Mouse (Mus musculus): ENCODE data around the gene Cbs. TPM values are rescaled to one million over a fixed set of nuclear protein-coding genes. Genes with fewer than 3 reads are reported as not detected.

Gene Cbs
- polyA plus RNA-seq, 1 experiment from 2014 or later, result 10.7 TPM

DNA sequence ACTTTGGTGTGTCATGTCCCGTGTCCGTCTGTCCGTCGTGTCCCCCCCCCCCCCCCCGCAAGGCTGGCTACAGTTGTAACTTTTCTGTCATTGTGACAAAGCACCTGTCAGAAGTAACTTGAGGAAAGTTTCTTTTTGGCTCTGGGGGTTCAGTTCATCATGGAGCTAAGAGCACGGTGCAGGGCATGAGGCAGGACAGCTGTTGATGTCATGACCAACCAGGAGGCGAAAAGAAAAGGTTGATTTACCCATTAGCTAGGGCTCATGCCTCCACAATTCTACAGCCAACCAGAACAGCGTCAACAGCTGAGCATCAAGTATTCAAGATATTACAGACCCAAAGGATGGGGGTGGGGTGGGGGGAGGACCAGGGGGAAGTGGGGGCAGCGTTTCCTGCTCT, 31.3 kb upstream of the Cbs start:
- Histone ChIP-seq H3K4me2 (ENCODE audit: low read depth, low read length) (no peak overlapping the region), H3K4me1 (ENCODE audit: control insufficient read depth, insufficient read depth, low read length) (no peaks in the 10 kb centered on the region), H3K4me3 (ENCODE audit: low read depth, low read length) (no peak overlapping the region), H3K27me3 (ENCODE audit: control insufficient read depth, insufficient read depth, low read length) (no peaks in the 10 kb centered on the region), H3K9me3 (ENCODE audit: control insufficient read depth, low read length) (no peaks in the 10 kb centered on the region), H3K27ac (ENCODE audit: low read depth, low read length) (no peak overlapping the region), H3K9ac (replicated peaks; ENCODE audit: low read depth, low read length) (no peak overlapping the region), H3K36me3 (ENCODE audit: control insufficient read depth, insufficient read depth, low read length) (no peaks in the 10 kb centered on the region)
- 87% methylated on average over 8 of the region's 9 CpGs for WGBS
- no peak for ATAC-seq (ENCODE audit: low read depth)

DNA sequence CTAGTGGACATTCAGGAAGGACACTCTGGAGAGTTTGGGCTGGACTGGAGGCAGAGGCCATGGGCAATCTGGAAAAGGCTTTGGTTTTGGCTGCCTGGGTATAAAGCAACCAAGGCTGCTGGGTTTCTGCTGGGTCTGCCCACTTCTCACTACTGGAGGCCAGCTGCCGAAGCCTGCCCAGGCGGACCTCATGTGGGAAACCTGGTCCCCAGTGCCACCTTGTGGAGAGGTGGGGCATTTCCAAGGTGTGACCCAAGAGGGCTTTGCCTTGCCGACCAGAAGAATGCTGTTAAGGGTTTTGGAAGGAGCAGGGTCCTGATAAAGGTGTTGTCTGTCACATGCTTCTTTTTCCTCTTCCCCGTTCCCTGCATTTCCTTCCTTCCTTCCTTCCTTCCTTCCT, 27.7 kb upstream of the Cbs start:
- H3K4me1 ChIP-seq (ENCODE audit: control insufficient read depth, insufficient read depth, low read length), result no peaks in the 10 kb centered on the region
- no peak overlapping the region for H3K27ac ChIP-seq (ENCODE audit: low read depth, low read length)
- no peaks in the 10 kb centered on the region for H3K9me3 ChIP-seq (ENCODE audit: control insufficient read depth, low read length)
- H3K27me3 ChIP-seq (ENCODE audit: control insufficient read depth, insufficient read depth, low read length), result no peaks in the 10 kb centered on the region
- no peak overlapping the region for H3K4me2 ChIP-seq (ENCODE audit: low read depth, low read length)
- WGBS, result 14% methylated on average over 4 of the region's 4 CpGs
- H3K36me3 ChIP-seq (ENCODE audit: control insufficient read depth, insufficient read depth, low read length), result no peaks in the 10 kb centered on the region
- no peak overlapping the region for H3K9ac ChIP-seq (replicated peaks; ENCODE audit: low read depth, low read length)
- no peak overlapping the region for H3K4me3 ChIP-seq (ENCODE audit: low read depth, low read length)
- peak; percentile 76; the same call in 1 of the 2 replicates for ATAC-seq (ENCODE audit: low read depth)

DNA sequence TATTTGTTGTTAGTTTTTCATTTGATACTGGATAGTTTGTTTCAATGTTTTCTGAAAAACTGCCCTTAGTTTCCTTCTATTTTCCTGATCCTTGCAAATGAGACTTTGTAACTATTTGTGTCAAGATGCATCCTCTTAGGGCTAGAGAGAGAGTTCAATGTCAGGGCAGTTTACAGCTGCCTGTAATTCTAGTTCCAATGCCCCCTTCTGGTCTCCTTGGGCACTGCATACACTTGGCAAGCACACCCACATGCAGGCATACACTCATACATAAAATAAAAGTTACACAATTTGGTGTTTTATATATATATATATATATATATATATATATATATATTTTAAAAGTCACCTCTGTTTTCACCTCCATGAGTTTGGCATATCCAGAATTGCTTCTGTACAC, 25.8 kb upstream of the Cbs start:
- Histone ChIP-seq H3K27ac (ENCODE audit: low read depth, low read length) (no peak overlapping the region), H3K4me1 (ENCODE audit: control insufficient read depth, insufficient read depth, low read length) (no peaks in the 10 kb centered on the region), H3K9ac (replicated peaks; ENCODE audit: low read depth, low read length) (no peak overlapping the region), H3K4me2 (ENCODE audit: low read depth, low read length) (no peak overlapping the region), H3K9me3 (ENCODE audit: control insufficient read depth, low read length) (no peaks in the 10 kb centered on the region), H3K4me3 (ENCODE audit: low read depth, low read length) (no peak overlapping the region), H3K27me3 (ENCODE audit: control insufficient read depth, insufficient read depth, low read length) (no peaks in the 10 kb centered on the region), H3K36me3 (ENCODE audit: control insufficient read depth, insufficient read depth, low read length) (no peaks in the 10 kb centered on the region)
- no peak for ATAC-seq (ENCODE audit: low read depth)

DNA sequence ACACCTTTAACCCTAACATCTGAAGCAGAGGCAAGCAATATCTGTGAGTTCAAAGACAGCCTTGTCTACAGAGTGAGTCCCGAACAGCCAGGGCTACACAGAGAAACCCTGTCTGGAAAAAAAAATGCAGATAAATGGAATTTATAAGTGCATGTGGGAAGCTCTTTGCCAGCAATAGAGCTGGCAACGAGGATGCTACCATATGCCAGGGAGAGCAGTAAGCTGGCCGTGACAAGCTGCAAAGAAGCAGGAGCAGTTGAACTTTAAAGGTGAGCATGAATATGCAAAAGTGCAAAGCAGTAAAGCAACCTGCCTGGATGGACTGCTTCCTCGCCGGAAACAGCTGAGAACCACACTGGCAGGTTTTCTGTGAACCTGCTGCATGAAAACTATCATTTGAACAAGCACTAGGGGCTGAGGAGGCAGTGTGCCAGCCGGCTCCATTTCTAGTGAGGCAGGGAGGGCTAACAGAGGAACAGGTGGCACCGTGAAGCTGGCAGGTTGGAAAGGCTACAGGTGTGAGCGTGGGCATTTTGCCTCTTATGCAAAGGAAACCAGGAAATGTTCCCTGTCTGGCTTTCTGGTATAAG, 23.7 kb upstream of the Cbs start:
- no peak overlapping the region for H3K27ac ChIP-seq (ENCODE audit: low read depth, low read length)
- ATAC-seq (ENCODE audit: low read depth), result no peak
- H3K9ac ChIP-seq (replicated peaks; ENCODE audit: low read depth, low read length), result no peak overlapping the region
- WGBS, result 72% methylated on average over 8 of the region's 8 CpGs
- peaks cover 6% of the 10 kb centered on the region for H3K4me1 ChIP-seq (ENCODE audit: control insufficient read depth, insufficient read depth, low read length)
- H3K27me3 ChIP-seq (ENCODE audit: control insufficient read depth, insufficient read depth, low read length), result no peaks in the 10 kb centered on the region
- no peak overlapping the region for H3K4me2 ChIP-seq (ENCODE audit: low read depth, low read length)
- no peak overlapping the region for H3K4me3 ChIP-seq (ENCODE audit: low read depth, low read length)
- H3K9me3 ChIP-seq (ENCODE audit: control insufficient read depth, low read length), result no peaks in the 10 kb centered on the region
- H3K36me3 ChIP-seq (ENCODE audit: control insufficient read depth, insufficient read depth, low read length), result no peaks in the 10 kb centered on the region

DNA sequence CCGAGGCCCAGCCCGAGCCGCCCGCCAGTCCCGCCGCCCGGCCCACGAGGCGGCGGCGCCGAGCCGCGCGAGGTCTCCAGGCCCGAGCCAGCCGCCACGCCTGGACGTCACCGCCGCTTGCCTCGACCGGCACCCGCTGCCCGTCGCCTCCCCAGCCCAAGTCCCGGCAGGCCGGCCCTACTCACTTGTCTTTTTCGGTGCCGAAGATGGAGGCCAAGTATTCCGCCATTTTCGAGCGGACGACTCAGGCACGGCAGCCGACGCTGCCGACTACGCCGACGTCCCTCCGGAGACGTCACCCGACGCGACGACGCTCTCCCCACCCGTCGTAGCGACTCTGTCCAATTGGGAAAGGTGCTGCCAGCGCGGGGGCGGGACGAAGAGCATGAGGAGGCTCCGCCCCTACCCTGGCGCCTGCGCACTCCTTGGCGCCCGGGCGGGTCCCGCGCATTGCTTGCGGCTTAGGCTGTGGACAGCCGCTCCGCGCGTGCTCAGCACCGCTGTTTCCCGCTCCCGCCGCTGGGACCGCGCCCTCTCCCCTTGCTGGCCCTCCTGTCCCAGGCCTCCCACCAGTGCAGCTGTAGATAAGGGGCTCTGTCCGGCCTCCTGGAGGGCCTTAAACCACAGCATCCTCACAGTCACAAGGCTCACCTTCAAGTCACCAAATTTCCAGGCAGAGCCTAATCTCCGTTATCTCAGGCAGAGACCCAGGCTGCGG, 21.6 kb upstream of the Cbs start, which contains the start of gene U2af1:
TSS of gene U2af1 (minus strand) at position 425 of the 718 bp plus-strand sequence.
- peak; percentile 98 for ATAC-seq (ENCODE audit: low read depth)
- no peaks in the 10 kb centered on the region for H3K9me3 ChIP-seq (ENCODE audit: control insufficient read depth, low read length)
- peaks cover 6% of the 10 kb centered on the region for H3K4me1 ChIP-seq (ENCODE audit: control insufficient read depth, insufficient read depth, low read length)
- H3K36me3 ChIP-seq (ENCODE audit: control insufficient read depth, insufficient read depth, low read length), result peaks cover 15% of the 10 kb centered on the region
- H3K4me2 ChIP-seq (ENCODE audit: low read depth, low read length), result peak within 1 kb of the TSS; percentile 74
- H3K27me3 ChIP-seq (ENCODE audit: control insufficient read depth, insufficient read depth, low read length), result no peaks in the 10 kb centered on the region
- peak within 1 kb of the TSS; percentile 92 for H3K27ac ChIP-seq (ENCODE audit: low read depth, low read length)
- H3K4me3 ChIP-seq (ENCODE audit: low read depth, low read length), result peak within 1 kb of the TSS; percentile 95
- H3K9ac ChIP-seq (replicated peaks; ENCODE audit: low read depth, low read length), result peak within 1 kb of the TSS; percentile 86
- WGBS, result 1% methylated on average over 68 of the region's 77 CpGs

DNA sequence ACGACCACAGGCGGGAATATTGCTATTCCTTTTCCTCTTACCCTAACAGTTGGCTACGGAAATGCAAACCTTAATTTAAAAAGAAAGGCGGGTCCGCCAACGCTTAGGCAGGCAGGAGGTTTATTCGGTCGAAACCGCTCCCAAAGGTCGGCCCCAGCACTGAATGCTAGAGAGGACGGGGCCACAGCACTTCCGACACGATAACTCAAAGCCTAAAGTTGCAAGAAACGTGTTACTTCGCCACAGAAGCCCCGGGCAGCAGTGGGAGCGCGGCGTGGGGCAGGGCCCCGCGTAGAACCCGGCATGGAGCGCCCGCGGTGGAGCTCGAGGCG, 21.1 kb upstream of the Cbs start:
- WGBS, result 2% methylated on average over 27 of the region's 27 CpGs
- H3K36me3 ChIP-seq (ENCODE audit: control insufficient read depth, insufficient read depth, low read length), result peaks cover 20% of the 10 kb centered on the region
- H3K9me3 ChIP-seq (ENCODE audit: control insufficient read depth, low read length), result no peaks in the 10 kb centered on the region
- H3K9ac ChIP-seq (replicated peaks; ENCODE audit: low read depth, low read length), result peak overlapping the region; percentile 86
- H3K4me3 ChIP-seq (ENCODE audit: low read depth, low read length), result peak overlapping the region; percentile 95
- no peak for ATAC-seq (ENCODE audit: low read depth)
- H3K4me2 ChIP-seq (ENCODE audit: low read depth, low read length), result peak overlapping the region; percentile 68
- peak overlapping the region; percentile 80 for H3K27ac ChIP-seq (ENCODE audit: low read depth, low read length)
- H3K4me1 ChIP-seq (ENCODE audit: control insufficient read depth, insufficient read depth, low read length), result peaks cover 6% of the 10 kb centered on the region
- no peaks in the 10 kb centered on the region for H3K27me3 ChIP-seq (ENCODE audit: control insufficient read depth, insufficient read depth, low read length)

DNA sequence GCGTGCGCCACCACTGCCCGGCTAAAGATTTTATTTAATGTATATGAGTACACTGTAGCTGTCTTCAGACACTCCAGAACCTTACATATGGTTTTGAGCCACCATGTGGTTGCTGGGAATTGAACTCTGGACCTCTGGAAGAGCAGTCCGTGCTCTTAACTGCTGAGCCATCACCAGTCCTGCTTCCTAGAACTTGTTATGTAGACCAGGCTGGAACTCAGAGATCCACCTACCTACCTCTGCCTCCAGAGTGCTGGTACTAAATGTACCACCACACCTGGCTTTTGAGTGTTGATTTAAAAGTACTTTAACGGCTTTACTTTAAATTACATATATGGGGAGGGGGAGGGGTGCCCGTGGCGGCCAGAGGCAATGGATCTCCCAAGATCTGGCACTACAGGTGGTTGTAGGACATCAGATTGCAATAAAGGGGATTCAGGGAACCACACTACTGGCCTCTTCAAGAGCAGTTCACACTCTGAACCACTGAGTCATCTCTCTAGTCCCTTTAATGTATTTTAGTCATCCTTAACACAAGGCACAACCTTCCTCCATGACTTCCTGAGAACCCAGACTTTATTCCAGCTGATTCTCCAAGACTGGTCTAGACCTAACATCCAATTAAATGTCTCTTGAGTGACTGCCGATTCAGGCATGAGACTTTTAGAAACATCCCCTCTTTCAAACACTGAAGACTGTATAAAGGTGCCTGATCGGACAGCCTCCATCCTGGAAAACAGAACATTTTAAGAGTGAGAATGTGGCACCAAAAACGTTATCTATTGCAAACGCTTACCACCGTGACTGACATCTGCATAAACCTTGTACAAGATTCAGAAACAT, 20.3 kb upstream of the Cbs start:
- Histone ChIP-seq H3K9ac (replicated peaks; ENCODE audit: low read depth, low read length) (peak overlapping the region; percentile 86), H3K9me3 (ENCODE audit: control insufficient read depth, low read length) (no peaks in the 10 kb centered on the region), H3K4me2 (ENCODE audit: low read depth, low read length) (peak overlapping the region; percentile 68), H3K36me3 (ENCODE audit: control insufficient read depth, insufficient read depth, low read length) (peaks cover 28% of the 10 kb centered on the region), H3K4me3 (ENCODE audit: low read depth, low read length) (peak overlapping the region; percentile 95), H3K27ac (ENCODE audit: low read depth, low read length) (no peak overlapping the region), H3K27me3 (ENCODE audit: control insufficient read depth, insufficient read depth, low read length) (no peaks in the 10 kb centered on the region), H3K4me1 (ENCODE audit: control insufficient read depth, insufficient read depth, low read length) (peaks cover 6% of the 10 kb centered on the region)
- no peak for ATAC-seq (ENCODE audit: low read depth)
- WGBS, result 59% methylated on average over 12 of the region's 12 CpGs

DNA sequence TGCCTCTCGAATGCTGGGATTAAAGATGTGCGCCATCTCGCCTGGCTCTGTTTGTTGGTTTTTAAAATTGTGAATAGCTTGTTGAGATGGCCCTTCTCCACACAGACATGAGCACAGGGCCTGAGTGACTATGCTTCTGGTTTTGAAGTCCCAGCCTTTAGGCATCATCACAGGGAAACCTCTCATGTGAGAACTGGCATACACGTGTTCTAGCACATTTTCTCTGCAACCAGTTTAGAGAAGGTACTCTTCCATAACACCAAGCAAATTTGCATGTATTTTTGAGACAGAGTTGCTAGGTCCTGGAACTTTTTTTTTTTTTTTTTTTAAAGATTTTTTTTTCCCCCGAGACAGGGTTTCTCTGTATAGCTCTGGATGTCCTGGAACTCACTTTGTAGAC, 19.6 kb upstream of the Cbs start:
- H3K9me3 ChIP-seq (ENCODE audit: control insufficient read depth, low read length), result no peaks in the 10 kb centered on the region
- no peak overlapping the region for H3K27ac ChIP-seq (ENCODE audit: low read depth, low read length)
- WGBS, result 93% methylated on average over 5 of the region's 5 CpGs
- H3K4me1 ChIP-seq (ENCODE audit: control insufficient read depth, insufficient read depth, low read length), result peaks cover 6% of the 10 kb centered on the region
- H3K27me3 ChIP-seq (ENCODE audit: control insufficient read depth, insufficient read depth, low read length), result no peaks in the 10 kb centered on the region
- peaks cover 34% of the 10 kb centered on the region for H3K36me3 ChIP-seq (ENCODE audit: control insufficient read depth, insufficient read depth, low read length)
- no peak overlapping the region for H3K4me2 ChIP-seq (ENCODE audit: low read depth, low read length)
- no peak overlapping the region for H3K4me3 ChIP-seq (ENCODE audit: low read depth, low read length)
- ATAC-seq (ENCODE audit: low read depth), result no peak
- H3K9ac ChIP-seq (replicated peaks; ENCODE audit: low read depth, low read length), result no peak overlapping the region

DNA sequence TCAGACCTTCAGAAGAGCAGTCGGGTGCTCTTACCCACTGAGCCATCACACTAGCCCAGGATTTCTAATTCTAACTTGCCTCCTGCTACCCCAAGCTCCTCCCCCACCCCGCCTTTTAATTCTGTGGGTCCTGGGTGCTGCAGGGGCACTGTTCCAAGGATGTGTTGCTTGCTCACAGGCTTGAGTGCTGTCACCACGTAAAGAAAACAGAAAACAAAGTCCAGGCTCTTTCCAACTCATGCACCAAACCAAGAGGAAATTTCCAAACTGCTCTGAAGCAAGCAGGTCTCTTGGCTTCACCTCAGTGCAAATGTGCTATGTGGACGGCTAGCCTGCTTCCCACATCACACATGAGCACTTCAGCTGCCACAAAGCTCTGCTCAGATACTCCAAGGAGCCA, 18.3 kb upstream of the Cbs start:
- no peak overlapping the region for H3K4me2 ChIP-seq (ENCODE audit: low read depth, low read length)
- no peak for ATAC-seq (ENCODE audit: low read depth)
- H3K9me3 ChIP-seq (ENCODE audit: control insufficient read depth, low read length), result no peaks in the 10 kb centered on the region
- no peak overlapping the region for H3K4me3 ChIP-seq (ENCODE audit: low read depth, low read length)
- H3K27ac ChIP-seq (ENCODE audit: low read depth, low read length), result no peak overlapping the region
- H3K36me3 ChIP-seq (ENCODE audit: control insufficient read depth, insufficient read depth, low read length), result peaks cover 48% of the 10 kb centered on the region
- WGBS, result 84% methylated on average over 4 of the region's 4 CpGs
- peaks cover 6% of the 10 kb centered on the region for H3K4me1 ChIP-seq (ENCODE audit: control insufficient read depth, insufficient read depth, low read length)
- no peaks in the 10 kb centered on the region for H3K27me3 ChIP-seq (ENCODE audit: control insufficient read depth, insufficient read depth, low read length)
- H3K9ac ChIP-seq (replicated peaks; ENCODE audit: low read depth, low read length), result no peak overlapping the region
